Mouse (Mus musculus): ENCODE measurements around the gene Mef2c. TPM values are rescaled to one million over a fixed set of nuclear protein-coding genes. Genes with fewer than 3 reads are reported as not detected.

Mef2c gene
- polyA plus RNA-seq, 1 experiment from 2014 or later = 13.0 TPM

- Histone ChIP-seq H3K27ac (ENCODE audit: low read length) (no peak overlapping the region), H3K4me2 (ENCODE audit: low read depth, low read length) (no peak overlapping the region), H3K9me3 (replicated peaks; ENCODE audit: control insufficient read depth, low read length) (no peaks in the 10 kb centered on the region), H3K4me3 (ENCODE audit: low read depth, low read length) (no peak overlapping the region), H3K27me3 (ENCODE audit: control insufficient read depth, insufficient read depth, low read depth, low read length) (no peaks in the 10 kb centered on the region), H3K9ac (ENCODE audit: low read depth, low read length) (no peak overlapping the region), H3K4me1 (ENCODE audit: control insufficient read depth, low read depth, low read length) (no peaks in the 10 kb centered on the region; the same call in 1 of the 2 replicates), H3K36me3 (ENCODE audit: control insufficient read depth, insufficient read depth) (no peaks in the 10 kb centered on the region)
- ATAC-seq (ENCODE audit: low read depth) = no peak
- 38% methylated on average over 4 of the region's 4 CpGs for WGBS (ENCODE audit: insufficient replicate concordance)
Measured at GRCm38 (mm10) chr13:83530889-83531288, 27.1 kb downstream of the Mef2c start.

- Histone ChIP-seq H3K4me3 (ENCODE audit: low read depth, low read length) (no peak overlapping the region), H3K9ac (ENCODE audit: low read depth, low read length) (no peak overlapping the region), H3K4me2 (ENCODE audit: low read depth, low read length) (no peak overlapping the region; the same call in 1 of the 2 replicates), H3K27ac (ENCODE audit: low read length) (no peak overlapping the region), H3K36me3 (ENCODE audit: control insufficient read depth, insufficient read depth) (no peaks in the 10 kb centered on the region), H3K27me3 (ENCODE audit: control insufficient read depth, insufficient read depth, low read depth, low read length) (no peaks in the 10 kb centered on the region), H3K9me3 (replicated peaks; ENCODE audit: control insufficient read depth, low read length) (no peaks in the 10 kb centered on the region), H3K4me1 (ENCODE audit: control insufficient read depth, low read depth, low read length) (no peaks in the 10 kb centered on the region)
- 27% methylated on average over 8 of the region's 8 CpGs for WGBS (ENCODE audit: insufficient replicate concordance)
- no peak for ATAC-seq (ENCODE audit: low read depth)
Measured at GRCm38 (mm10) chr13:83531968-83532591, 28.2 kb downstream of the Mef2c start.

- Histone ChIP-seq H3K4me2 (ENCODE audit: low read depth, low read length) (no peak overlapping the region), H3K27me3 (ENCODE audit: control insufficient read depth, insufficient read depth, low read depth, low read length) (no peaks in the 10 kb centered on the region), H3K4me1 (ENCODE audit: control insufficient read depth, low read depth, low read length) (no peaks in the 10 kb centered on the region), H3K27ac (ENCODE audit: low read length) (no peak overlapping the region), H3K4me3 (ENCODE audit: low read depth, low read length) (no peak overlapping the region), H3K36me3 (ENCODE audit: control insufficient read depth, insufficient read depth) (no peaks in the 10 kb centered on the region), H3K9ac (ENCODE audit: low read depth, low read length) (no peak overlapping the region), H3K9me3 (replicated peaks; ENCODE audit: control insufficient read depth, low read length) (no peaks in the 10 kb centered on the region)
- no peak for ATAC-seq (ENCODE audit: low read depth)
- 79% methylated on average over 3 of the region's 3 CpGs for WGBS (ENCODE audit: insufficient replicate concordance)
Measured at GRCm38 (mm10) chr13:83536361-83536760, 32.5 kb downstream of the Mef2c start.

GRCm38 (mm10) chr13:83537163-83537562 is 33.3 kb downstream of the Mef2c start:
- Histone ChIP-seq H3K9ac (ENCODE audit: low read depth, low read length) (no peak overlapping the region), H3K36me3 (ENCODE audit: control insufficient read depth, insufficient read depth) (no peaks in the 10 kb centered on the region), H3K27me3 (ENCODE audit: control insufficient read depth, insufficient read depth, low read depth, low read length) (no peaks in the 10 kb centered on the region), H3K4me2 (ENCODE audit: low read depth, low read length) (no peak overlapping the region), H3K4me1 (ENCODE audit: control insufficient read depth, low read depth, low read length) (no peaks in the 10 kb centered on the region), H3K4me3 (ENCODE audit: low read depth, low read length) (no peak overlapping the region), H3K27ac (ENCODE audit: low read length) (no peak overlapping the region), H3K9me3 (replicated peaks; ENCODE audit: control insufficient read depth, low read length) (no peaks in the 10 kb centered on the region)
- no peak for ATAC-seq (ENCODE audit: low read depth)
- 69% methylated on average over 5 of the region's 5 CpGs for WGBS (ENCODE audit: insufficient replicate concordance)

GRCm38 (mm10) chr13:83539921-83540320 is 36.1 kb downstream of the Mef2c start:
- Histone ChIP-seq H3K4me2 (ENCODE audit: low read depth, low read length) (no peak overlapping the region), H3K9me3 (replicated peaks; ENCODE audit: control insufficient read depth, low read length) (no peaks in the 10 kb centered on the region), H3K27ac (ENCODE audit: low read length) (no peak overlapping the region), H3K4me3 (ENCODE audit: low read depth, low read length) (no peak overlapping the region), H3K27me3 (ENCODE audit: control insufficient read depth, insufficient read depth, low read depth, low read length) (no peaks in the 10 kb centered on the region), H3K4me1 (ENCODE audit: control insufficient read depth, low read depth, low read length) (no peaks in the 10 kb centered on the region), H3K36me3 (ENCODE audit: control insufficient read depth, insufficient read depth) (no peaks in the 10 kb centered on the region), H3K9ac (ENCODE audit: low read depth, low read length) (no peak overlapping the region)
- no peak for ATAC-seq (ENCODE audit: low read depth)

GRCm38 (mm10) chr13:83542666-83543065 is 38.8 kb downstream of the Mef2c start:
- Histone ChIP-seq H3K27me3 (ENCODE audit: control insufficient read depth, insufficient read depth, low read depth, low read length) (no peaks in the 10 kb centered on the region), H3K9me3 (replicated peaks; ENCODE audit: control insufficient read depth, low read length) (no peaks in the 10 kb centered on the region), H3K4me2 (ENCODE audit: low read depth, low read length) (no peak overlapping the region), H3K27ac (ENCODE audit: low read length) (no peak overlapping the region), H3K4me1 (ENCODE audit: control insufficient read depth, low read depth, low read length) (no peaks in the 10 kb centered on the region), H3K36me3 (ENCODE audit: control insufficient read depth, insufficient read depth) (no peaks in the 10 kb centered on the region), H3K9ac (ENCODE audit: low read depth, low read length) (no peak overlapping the region), H3K4me3 (ENCODE audit: low read depth, low read length) (no peak overlapping the region)
- ATAC-seq (ENCODE audit: low read depth) = no peak
- 62% methylated on average over 5 of the region's 5 CpGs for WGBS (ENCODE audit: insufficient replicate concordance)

- 44% methylated on average over 4 of the region's 4 CpGs for WGBS (ENCODE audit: insufficient replicate concordance)
- H3K4me3 ChIP-seq (ENCODE audit: low read depth, low read length) = no peak overlapping the region
- no peak for ATAC-seq (ENCODE audit: low read depth)
Measured at GRCm38 (mm10) chr13:83544707-83545106, 40.9 kb downstream of the Mef2c start.

GRCm38 (mm10) chr13:83546876-83547275 is 43.0 kb downstream of the Mef2c start:
- Histone ChIP-seq H3K36me3 (ENCODE audit: control insufficient read depth, insufficient read depth) (no peaks in the 10 kb centered on the region), H3K27me3 (ENCODE audit: control insufficient read depth, insufficient read depth, low read depth, low read length) (no peaks in the 10 kb centered on the region), H3K4me2 (ENCODE audit: low read depth, low read length) (no peak overlapping the region), H3K4me1 (ENCODE audit: control insufficient read depth, low read depth, low read length) (no peaks in the 10 kb centered on the region; the same call in 1 of the 2 replicates), H3K27ac (ENCODE audit: low read length) (no peak overlapping the region), H3K9ac (ENCODE audit: low read depth, low read length) (no peak overlapping the region), H3K9me3 (replicated peaks; ENCODE audit: control insufficient read depth, low read length) (no peaks in the 10 kb centered on the region), H3K4me3 (ENCODE audit: low read depth, low read length) (no peak overlapping the region)
- no peak for ATAC-seq (ENCODE audit: low read depth)
- WGBS (ENCODE audit: insufficient replicate concordance) = 71% methylated on average over 5 of the region's 5 CpGs

More at GRCm38 (mm10) chr13:83544707-83545106, 40.9 kb downstream of the Mef2c start:
- H3K4me2 ChIP-seq (ENCODE audit: low read depth, low read length) = no peak overlapping the region
- no peaks in the 10 kb centered on the region for H3K4me1 ChIP-seq (ENCODE audit: control insufficient read depth, low read depth, low read length)
- H3K9me3 ChIP-seq (replicated peaks; ENCODE audit: control insufficient read depth, low read length) = no peaks in the 10 kb centered on the region
- no peak overlapping the region for H3K9ac ChIP-seq (ENCODE audit: low read depth, low read length)
- H3K27me3 ChIP-seq (ENCODE audit: control insufficient read depth, insufficient read depth, low read depth, low read length) = no peaks in the 10 kb centered on the region
- no peaks in the 10 kb centered on the region for H3K36me3 ChIP-seq (ENCODE audit: control insufficient read depth, insufficient read depth)
- no peak overlapping the region for H3K27ac ChIP-seq (ENCODE audit: low read length)

GRCm38 (mm10) chr13:83551259-83551658 is 47.4 kb downstream of the Mef2c start:
- H3K9ac ChIP-seq (ENCODE audit: low read depth, low read length) = no peak overlapping the region
- H3K9me3 ChIP-seq (replicated peaks; ENCODE audit: control insufficient read depth, low read length) = no peaks in the 10 kb centered on the region
- peak; percentile 51 for ATAC-seq (ENCODE audit: low read depth)
- H3K36me3 ChIP-seq (ENCODE audit: control insufficient read depth, insufficient read depth) = no peaks in the 10 kb centered on the region
- H3K27ac ChIP-seq (ENCODE audit: low read length) = no peak overlapping the region
- H3K4me1 ChIP-seq (ENCODE audit: control insufficient read depth, low read depth, low read length) = no peaks in the 10 kb centered on the region; the same call in 1 of the 2 replicates
- H3K27me3 ChIP-seq (ENCODE audit: control insufficient read depth, insufficient read depth, low read depth, low read length) = no peaks in the 10 kb centered on the region
- no peak overlapping the region for H3K4me3 ChIP-seq (ENCODE audit: low read depth, low read length)
- H3K4me2 ChIP-seq (ENCODE audit: low read depth, low read length) = no peak overlapping the region

All from liver, embryonic 16.5 days (tissue).